Mouse (Mus musculus) heart, adult 2 months (tissue): ENCODE measurements at regions not wholly inside any gene's neighbourhood (a gene's known extent, or its start where the extent isn't known, plus 50 kb on each side); places are given as distances from the start of the nearest gene placed in this dataset.

Source experiments
- CTCF ChIP-seq: fragments of 200-600 bp; IDR thresholded peaks from 2 replicates; pipeline ENCODE4 v1.8.1; 2022; ENCODE audit warnings: antibody characterized with exemption, mild to moderate bottlenecking, moderate library complexity
- POLR2A ChIP-seq: fragments of 200-500 bp; IDR thresholded peaks from 2 replicates; pipeline ENCODE4 v1.6.1; 2011; ENCODE audit warnings: mild to moderate bottlenecking, low read depth, low read length, control low read depth; ENCODE audit not compliant: insufficient read depth

- 0 out of 2 replicates have a peak, but pooled peaks have one; percentile 2 for TF ChIP-seq CTCF
- TF ChIP-seq POLR2A: no peak
Observed at GRCm38 (mm10) chr2:179381916-179382315, 60.3 kb upstream of the Cdh4 start.
